Mouse (Mus musculus): ENCODE results near the gene Crtc2.

Crtc2 gene

GRCm38 (mm10) chr3:90309589-90309988, 55.6 kb downstream of the Crtc2 start:
- no peak for DNase-seq (ENCODE audit: low read depth, low spot score)

GRCm38 (mm10) chr3:90313367-90313766, 59.4 kb downstream of the Crtc2 start:
- no peak for DNase-seq (ENCODE audit: low read depth, low spot score)

Data from forelimb bud, embryonic 11.5 days (tissue).